Mouse (Mus musculus): ENCODE results near the gene Csf2rb2. TPM values are rescaled to one million over a fixed set of nuclear protein-coding genes. Genes with fewer than 3 reads are reported as not detected.

The Csf2rb2 gene
- polyA plus RNA-seq, 1 experiment from 2014 or later, result 0.11 TPM

GRCm38 (mm10) chr15:78246143-78247116, 59.1 kb downstream of the Csf2rb2 start:
- Histone ChIP-seq H3K27me3 (ENCODE audit: control insufficient read depth, insufficient read depth, low read length) (no peaks in the 10 kb centered on the region), H3K27ac (ENCODE audit: low read depth, low read length) (no peak overlapping the region), H3K9ac (replicated peaks; ENCODE audit: low read depth, low read length) (no peak overlapping the region), H3K36me3 (ENCODE audit: control insufficient read depth, insufficient read depth, low read length) (no peaks in the 10 kb centered on the region), H3K4me1 (ENCODE audit: control insufficient read depth, insufficient read depth, low read length) (no peaks in the 10 kb centered on the region), H3K4me2 (ENCODE audit: low read depth, low read length) (no peak overlapping the region), H3K4me3 (ENCODE audit: low read depth, low read length) (no peak overlapping the region), H3K9me3 (ENCODE audit: control insufficient read depth, low read length) (no peaks in the 10 kb centered on the region)
- 79% methylated on average over 18 of the region's 18 CpGs for WGBS
- no peak for ATAC-seq (ENCODE audit: low read depth)

GRCm38 (mm10) chr15:78244695-78245492, 60.6 kb downstream of the Csf2rb2 start, which contains the start of gene Ncf4:
Gene Ncf4, plus strand, starts transcription at chr15:78244801.
- H3K27me3 ChIP-seq (ENCODE audit: control insufficient read depth, insufficient read depth, low read length), result no peaks in the 10 kb centered on the region
- 74% methylated on average over 7 of the region's 7 CpGs for WGBS
- no peaks in the 10 kb centered on the region for H3K4me1 ChIP-seq (ENCODE audit: control insufficient read depth, insufficient read depth, low read length)
- H3K9me3 ChIP-seq (ENCODE audit: control insufficient read depth, low read length), result no peaks in the 10 kb centered on the region
- no peak within 1 kb of the TSS for H3K9ac ChIP-seq (replicated peaks; ENCODE audit: low read depth, low read length)
- H3K4me3 ChIP-seq (ENCODE audit: low read depth, low read length), result no peak within 1 kb of the TSS
- no peaks in the 10 kb centered on the region for H3K36me3 ChIP-seq (ENCODE audit: control insufficient read depth, insufficient read depth, low read length)
- ATAC-seq (ENCODE audit: low read depth), result no peak
- no peak within 1 kb of the TSS for H3K27ac ChIP-seq (ENCODE audit: low read depth, low read length)
- H3K4me2 ChIP-seq (ENCODE audit: low read depth, low read length), result no peak within 1 kb of the TSS

- Histone ChIP-seq H3K4me3 (ENCODE audit: low read depth, low read length) (no peak overlapping the region), H3K9ac (replicated peaks; ENCODE audit: low read depth, low read length) (no peak overlapping the region)
- 78% methylated on average over 6 of the region's 6 CpGs for WGBS
Observed at GRCm38 (mm10) chr15:78243774-78244173, 61.7 kb downstream of the Csf2rb2 start.

GRCm38 (mm10) chr15:78243061-78243460, 62.5 kb downstream of the Csf2rb2 start:
- Histone ChIP-seq H3K4me1 (ENCODE audit: control insufficient read depth, insufficient read depth, low read length) (no peaks in the 10 kb centered on the region), H3K4me3 (ENCODE audit: low read depth, low read length) (no peak overlapping the region), H3K27ac (ENCODE audit: low read depth, low read length) (no peak overlapping the region), H3K36me3 (ENCODE audit: control insufficient read depth, insufficient read depth, low read length) (no peaks in the 10 kb centered on the region), H3K9me3 (ENCODE audit: control insufficient read depth, low read length) (no peaks in the 10 kb centered on the region), H3K27me3 (ENCODE audit: control insufficient read depth, insufficient read depth, low read length) (no peaks in the 10 kb centered on the region), H3K4me2 (ENCODE audit: low read depth, low read length) (no peak overlapping the region), H3K9ac (replicated peaks; ENCODE audit: low read depth, low read length) (no peak overlapping the region)
- 83% methylated on average over 8 of the region's 8 CpGs for WGBS
- ATAC-seq (ENCODE audit: low read depth), result no peak

More at GRCm38 (mm10) chr15:78243774-78244173, 61.7 kb downstream of the Csf2rb2 start:
- no peak overlapping the region for H3K4me2 ChIP-seq (ENCODE audit: low read depth, low read length)
- H3K9me3 ChIP-seq (ENCODE audit: control insufficient read depth, low read length), result no peaks in the 10 kb centered on the region
- no peaks in the 10 kb centered on the region for H3K36me3 ChIP-seq (ENCODE audit: control insufficient read depth, insufficient read depth, low read length)
- ATAC-seq (ENCODE audit: low read depth), result no peak
- no peaks in the 10 kb centered on the region for H3K4me1 ChIP-seq (ENCODE audit: control insufficient read depth, insufficient read depth, low read length)
- H3K27ac ChIP-seq (ENCODE audit: low read depth, low read length), result no peak overlapping the region
- no peaks in the 10 kb centered on the region for H3K27me3 ChIP-seq (ENCODE audit: control insufficient read depth, insufficient read depth, low read length)

GRCm38 (mm10) chr15:78241335-78241734, 64.2 kb downstream of the Csf2rb2 start:
- Histone ChIP-seq H3K27ac (ENCODE audit: low read depth, low read length) (no peak overlapping the region), H3K4me3 (ENCODE audit: low read depth, low read length) (no peak overlapping the region), H3K36me3 (ENCODE audit: control insufficient read depth, insufficient read depth, low read length) (no peaks in the 10 kb centered on the region), H3K9me3 (ENCODE audit: control insufficient read depth, low read length) (no peaks in the 10 kb centered on the region), H3K4me2 (ENCODE audit: low read depth, low read length) (no peak overlapping the region), H3K9ac (replicated peaks; ENCODE audit: low read depth, low read length) (no peak overlapping the region), H3K4me1 (ENCODE audit: control insufficient read depth, insufficient read depth, low read length) (no peaks in the 10 kb centered on the region), H3K27me3 (ENCODE audit: control insufficient read depth, insufficient read depth, low read length) (no peaks in the 10 kb centered on the region)
- ATAC-seq (ENCODE audit: low read depth), result no peak
- WGBS, result 51% methylated on average over 11 of the region's 11 CpGs

- Histone ChIP-seq H3K4me1 (ENCODE audit: control insufficient read depth, insufficient read depth, low read length) (no peaks in the 10 kb centered on the region), H3K9me3 (ENCODE audit: control insufficient read depth, low read length) (no peaks in the 10 kb centered on the region), H3K27me3 (ENCODE audit: control insufficient read depth, insufficient read depth, low read length) (no peaks in the 10 kb centered on the region), H3K4me3 (ENCODE audit: low read depth, low read length) (no peak overlapping the region), H3K27ac (ENCODE audit: low read depth, low read length) (no peak overlapping the region), H3K4me2 (ENCODE audit: low read depth, low read length) (no peak overlapping the region), H3K36me3 (ENCODE audit: control insufficient read depth, insufficient read depth, low read length) (no peaks in the 10 kb centered on the region), H3K9ac (replicated peaks; ENCODE audit: low read depth, low read length) (no peak overlapping the region)
- WGBS, result 60% methylated on average over 14 of the region's 14 CpGs
- no peak for ATAC-seq (ENCODE audit: low read depth)
Observed at GRCm38 (mm10) chr15:78239956-78240617, 65.4 kb downstream of the Csf2rb2 start.

- no peaks in the 10 kb centered on the region for H3K4me1 ChIP-seq (ENCODE audit: control insufficient read depth, insufficient read depth, low read length)
- no peaks in the 10 kb centered on the region for H3K36me3 ChIP-seq (ENCODE audit: control insufficient read depth, insufficient read depth, low read length)
- H3K27ac ChIP-seq (ENCODE audit: low read depth, low read length), result no peak overlapping the region
- 26% methylated on average over 10 of the region's 10 CpGs for whole genome bisulfite sequencing
- H3K27me3 ChIP-seq (ENCODE audit: control insufficient read depth, insufficient read depth, low read length), result no peaks in the 10 kb centered on the region
- no peak overlapping the region for H3K4me2 ChIP-seq (ENCODE audit: low read depth, low read length)
- no peak overlapping the region for H3K4me3 ChIP-seq (ENCODE audit: low read depth, low read length)
- no peaks in the 10 kb centered on the region for H3K9me3 ChIP-seq (ENCODE audit: control insufficient read depth, low read length)
- no peak overlapping the region for H3K9ac ChIP-seq (replicated peaks; ENCODE audit: low read depth, low read length)
- no peak for ATAC-seq (ENCODE audit: low read depth)
Observed at GRCm38 (mm10) chr15:78239453-78239852, 66.1 kb downstream of the Csf2rb2 start.

GRCm38 (mm10) chr15:78234823-78235509, 70.6 kb downstream of the Csf2rb2 start:
- no peak overlapping the region for H3K27ac ChIP-seq (ENCODE audit: low read depth, low read length)
- H3K4me3 ChIP-seq (ENCODE audit: low read depth, low read length), result no peak overlapping the region
- H3K27me3 ChIP-seq (ENCODE audit: control insufficient read depth, insufficient read depth, low read length), result no peaks in the 10 kb centered on the region
- no peak for ATAC-seq (ENCODE audit: low read depth)
- WGBS, result 87% methylated on average over 5 of the region's 5 CpGs
- H3K9ac ChIP-seq (replicated peaks; ENCODE audit: low read depth, low read length), result no peak overlapping the region
- no peak overlapping the region for H3K4me2 ChIP-seq (ENCODE audit: low read depth, low read length)
- H3K4me1 ChIP-seq (ENCODE audit: control insufficient read depth, insufficient read depth, low read length), result no peaks in the 10 kb centered on the region
- H3K36me3 ChIP-seq (ENCODE audit: control insufficient read depth, insufficient read depth, low read length), result no peaks in the 10 kb centered on the region
- H3K9me3 ChIP-seq (ENCODE audit: control insufficient read depth, low read length), result no peaks in the 10 kb centered on the region

All from neural tube, embryonic 14.5 days (tissue).